Mouse (Mus musculus): ENCODE results near the gene Sipa1l2.

DNA sequence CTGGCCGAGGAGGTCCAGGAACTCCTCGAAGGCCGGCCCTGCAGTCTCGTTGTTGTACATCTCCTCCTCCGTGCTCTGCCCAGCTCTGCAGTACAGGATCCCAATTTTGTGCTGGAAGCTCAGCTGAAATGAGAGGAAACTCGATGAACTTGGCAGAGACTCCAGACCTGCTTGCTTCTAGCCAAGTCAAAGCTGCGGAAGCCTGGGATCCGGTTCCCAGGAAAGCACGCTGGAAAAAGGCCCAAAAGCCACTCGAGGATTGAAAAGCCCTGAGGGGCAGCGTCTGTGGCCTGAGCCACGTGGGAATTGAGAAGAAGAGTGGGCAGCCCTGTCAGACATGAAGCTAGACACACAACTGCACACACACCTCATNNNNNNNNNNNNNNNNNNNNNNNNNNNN is 94.7 kb downstream of the Sipa1l2 start:
- TF ChIP-seq POLR2A (IDR thresholded peaks at IDR 0.05; ENCODE audit: borderline replicate concordance, insufficient read depth, low read length) (no peak), CTCF (IDR thresholded peaks at IDR 0.05; ENCODE audit: borderline replicate concordance, insufficient read depth, low read depth, low read length) (no peak)
